Mouse (Mus musculus): ENCODE data around the gene Rab12. TPM values are rescaled to one million over a fixed set of nuclear protein-coding genes. Genes with fewer than 3 reads are reported as not detected.

Rab12 gene
- polyA plus RNA-seq, 1 experiment from 2014 or later, result 55.9 TPM

DNA sequence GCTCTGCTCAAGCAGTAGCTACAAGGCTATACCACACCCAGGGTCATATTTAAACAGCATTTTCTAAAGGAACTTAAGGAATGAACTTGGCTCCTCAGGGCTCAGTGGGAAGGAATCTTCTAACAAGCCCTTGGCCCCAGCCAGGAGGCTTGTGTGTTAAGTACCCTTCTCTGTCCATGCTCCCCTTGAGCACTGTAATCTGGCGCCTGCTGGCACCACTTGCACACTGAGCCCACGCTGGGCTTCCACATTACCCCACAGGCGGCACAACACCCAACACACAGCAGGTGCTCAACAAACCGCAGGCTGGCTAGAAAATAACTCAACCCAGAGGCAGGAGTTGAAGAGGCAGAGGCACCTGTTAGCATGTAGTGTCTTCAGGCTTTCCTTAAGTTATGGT is 2.6 kb downstream of the Rab12 start:
- no peak for ATAC-seq (ENCODE audit: low FRiP score, low read depth)
- Histone ChIP-seq H3K4me3 (no peak overlapping the region), H3K4me2 (replicated peaks) (no peak overlapping the region), H3K27ac (no peak overlapping the region), H3K27me3 (replicated peaks) (no peaks in the 10 kb centered on the region), H3K9ac (no peak overlapping the region), H3K4me1 (peaks cover 17% of the 10 kb centered on the region), H3K9me3 (no peaks in the 10 kb centered on the region), H3K36me3 (no peaks in the 10 kb centered on the region)
- 81% methylated on average over 4 of the region's 4 CpGs for WGBS

GRCm38 (mm10) chr17:66514288-66514995 is 5.1 kb downstream of the Rab12 start:
- 75% methylated on average over 10 of the region's 10 CpGs for WGBS
- Histone ChIP-seq H3K27me3 (replicated peaks) (no peaks in the 10 kb centered on the region), H3K27ac (no peak overlapping the region), H3K36me3 (no peaks in the 10 kb centered on the region), H3K9me3 (no peaks in the 10 kb centered on the region), H3K4me1 (peaks cover 15% of the 10 kb centered on the region), H3K4me3 (no peak overlapping the region), H3K9ac (no peak overlapping the region), H3K4me2 (replicated peaks) (no peak overlapping the region)
- ATAC-seq (ENCODE audit: low FRiP score, low read depth), result no peak

DNA sequence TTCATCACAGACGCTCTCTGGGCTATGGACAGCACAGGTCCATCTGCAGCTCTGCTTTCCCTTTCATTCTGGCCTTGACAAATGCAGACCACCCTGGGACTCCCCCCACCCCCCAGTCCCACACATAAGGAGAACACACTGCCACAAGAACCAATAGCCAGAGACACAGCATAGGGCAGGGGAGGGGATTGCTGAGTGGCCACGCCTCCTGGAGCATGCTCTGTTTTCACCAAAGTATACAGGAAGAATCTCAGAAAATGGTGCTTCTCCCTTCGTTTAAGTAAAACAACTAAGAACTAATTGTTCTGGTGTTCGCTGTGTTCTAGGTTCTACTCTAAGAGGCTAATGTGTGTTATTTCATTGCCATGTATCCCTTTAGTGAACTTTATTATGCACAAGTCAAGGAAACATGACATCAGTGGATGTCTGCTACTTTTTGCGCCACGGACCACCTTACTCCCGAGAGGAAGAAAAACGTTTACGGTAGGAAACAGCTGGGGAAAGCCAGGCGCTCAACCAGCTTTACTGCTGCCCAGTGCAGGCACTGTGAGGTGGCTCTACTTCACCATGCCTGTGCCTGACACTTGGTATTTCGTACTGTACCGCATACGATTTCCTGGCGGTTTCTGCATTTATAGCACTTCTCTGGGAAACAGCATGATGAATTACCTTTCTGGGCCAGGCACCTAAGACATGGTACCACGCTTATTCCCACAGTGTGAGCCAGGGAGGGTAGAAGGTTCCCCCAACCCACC is 7.2 kb downstream of the Rab12 start:
- Histone ChIP-seq H3K9ac (no peak overlapping the region), H3K27me3 (replicated peaks) (no peaks in the 10 kb centered on the region), H3K36me3 (no peaks in the 10 kb centered on the region), H3K9me3 (no peaks in the 10 kb centered on the region), H3K4me2 (replicated peaks) (no peak overlapping the region), H3K4me1 (peaks cover 3% of the 10 kb centered on the region), H3K4me3 (no peak overlapping the region), H3K27ac (no peak overlapping the region)
- WGBS, result 76% methylated on average over 15 of the region's 15 CpGs
- ATAC-seq (ENCODE audit: low FRiP score, low read depth), result peak; percentile 42

DNA sequence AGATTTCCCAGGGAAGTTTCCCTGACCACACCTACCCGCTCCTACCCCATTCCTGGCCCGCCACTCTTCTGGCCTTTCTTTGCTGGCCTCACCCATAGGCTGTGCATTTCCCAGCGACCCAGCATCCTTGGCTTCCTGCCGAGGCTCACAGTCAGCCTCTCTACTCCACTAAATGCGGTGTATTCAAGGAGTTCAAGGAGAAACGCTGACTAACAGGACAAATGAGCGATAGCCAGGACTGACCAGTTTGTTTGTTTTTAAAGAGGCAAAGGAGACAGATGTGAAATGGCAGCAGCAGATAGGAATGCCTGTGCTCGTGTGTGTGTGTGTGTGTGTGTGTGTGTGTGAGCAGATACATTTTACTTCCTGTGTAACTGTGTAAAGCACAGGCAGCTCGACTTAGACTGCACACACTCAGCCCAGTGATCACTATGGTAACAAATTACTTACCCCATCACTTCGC is 9.3 kb downstream of the Rab12 start:
- no peaks in the 10 kb centered on the region; the same call in 1 of the 2 replicates for H3K4me1 ChIP-seq
- no peaks in the 10 kb centered on the region for H3K27me3 ChIP-seq (replicated peaks)
- no peak overlapping the region for H3K4me2 ChIP-seq (replicated peaks)
- 51% methylated on average over 10 of the region's 10 CpGs for WGBS
- no peak overlapping the region for H3K9ac ChIP-seq
- no peak; the same call in 1 of the 2 replicates for ATAC-seq (ENCODE audit: low FRiP score, low read depth)
- H3K9me3 ChIP-seq, result no peaks in the 10 kb centered on the region
- H3K36me3 ChIP-seq, result peaks cover 7% of the 10 kb centered on the region
- no peak overlapping the region for H3K27ac ChIP-seq
- no peak overlapping the region for H3K4me3 ChIP-seq

DNA sequence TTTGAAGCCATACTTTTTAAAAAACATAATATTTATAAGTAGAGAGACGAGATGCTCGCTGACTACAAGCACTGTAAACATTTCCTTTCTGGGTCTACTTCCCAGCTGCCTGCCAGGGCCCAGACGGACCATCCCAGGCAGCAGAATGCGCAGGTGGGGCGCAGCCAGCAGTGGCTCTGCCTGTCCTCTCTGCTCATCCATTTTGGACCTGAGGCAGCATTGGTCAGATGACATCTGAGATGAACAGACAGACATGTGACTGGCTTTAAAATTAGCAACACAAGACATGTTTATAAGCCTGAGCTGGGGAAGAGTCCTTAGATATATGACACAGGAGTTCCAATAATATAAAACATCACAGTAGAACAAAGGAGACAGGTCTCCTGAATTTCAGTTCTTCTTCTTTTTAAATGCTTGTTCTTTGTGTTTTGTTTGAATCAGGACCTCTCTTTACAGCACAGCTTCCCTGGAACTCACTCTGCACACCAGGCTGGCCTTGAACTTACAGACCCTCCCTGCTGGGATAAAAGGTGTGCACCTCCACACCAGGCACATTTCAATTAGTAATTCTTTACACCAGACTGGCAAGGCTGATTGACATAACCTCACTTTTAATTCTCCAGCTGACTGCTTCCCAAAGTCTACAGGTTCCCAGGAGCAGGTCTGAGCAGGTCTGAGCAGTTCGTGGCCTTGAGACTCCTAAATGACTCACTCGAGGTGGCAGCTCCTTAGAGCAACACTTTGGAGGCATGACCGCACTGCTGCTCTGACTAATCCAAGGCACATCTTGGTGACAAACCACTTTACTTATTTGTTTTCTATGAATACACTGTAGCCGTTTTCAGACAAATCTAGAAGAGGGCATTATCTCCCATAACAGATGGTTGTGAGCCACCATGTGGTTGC is 12.2 kb downstream of the Rab12 start:
- Histone ChIP-seq H3K27me3 (replicated peaks) (no peaks in the 10 kb centered on the region), H3K4me3 (no peak overlapping the region), H3K9me3 (no peaks in the 10 kb centered on the region), H3K9ac (no peak overlapping the region), H3K36me3 (peaks cover 22% of the 10 kb centered on the region), H3K4me2 (replicated peaks) (no peak overlapping the region), H3K4me1 (no peaks in the 10 kb centered on the region; the same call in 1 of the 2 replicates), H3K27ac (no peak overlapping the region)
- ATAC-seq (ENCODE audit: low FRiP score, low read depth), result no peak
- 88% methylated on average over 9 of the region's 9 CpGs for WGBS

DNA sequence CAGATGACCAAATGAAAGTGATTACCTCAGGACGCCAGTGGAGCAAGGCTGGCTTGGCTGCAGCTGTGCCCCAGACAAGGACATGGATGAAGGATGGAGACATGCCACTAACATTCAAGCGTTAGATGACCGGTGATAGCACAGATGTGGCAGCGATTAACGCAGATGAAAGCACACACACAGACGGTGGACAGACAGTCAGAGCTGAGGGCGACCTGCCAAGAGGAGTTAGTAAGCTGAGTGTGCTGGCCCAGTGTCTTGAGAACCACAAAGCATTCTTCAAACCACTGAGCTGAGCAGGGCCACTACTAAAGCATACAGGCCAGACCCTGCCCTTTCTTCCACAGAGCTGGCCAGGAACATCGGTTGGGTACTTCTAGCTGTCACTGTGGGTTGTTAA is 14.6 kb downstream of the Rab12 start:
- no peak overlapping the region for H3K27ac ChIP-seq
- no peak overlapping the region for H3K9ac ChIP-seq
- no peak overlapping the region for H3K4me2 ChIP-seq (replicated peaks)
- WGBS, result 93% methylated on average over 8 of the region's 8 CpGs
- H3K4me1 ChIP-seq, result no peaks in the 10 kb centered on the region
- H3K27me3 ChIP-seq (replicated peaks), result no peaks in the 10 kb centered on the region
- peaks cover 37% of the 10 kb centered on the region for H3K36me3 ChIP-seq
- no peak for ATAC-seq (ENCODE audit: low FRiP score, low read depth)
- no peaks in the 10 kb centered on the region for H3K9me3 ChIP-seq
- no peak overlapping the region for H3K4me3 ChIP-seq

- Histone ChIP-seq H3K4me1 (no peaks in the 10 kb centered on the region), H3K27ac (no peak overlapping the region), H3K4me3 (no peak overlapping the region), H3K9me3 (no peaks in the 10 kb centered on the region), H3K36me3 (peaks cover 44% of the 10 kb centered on the region), H3K27me3 (replicated peaks) (no peaks in the 10 kb centered on the region), H3K4me2 (replicated peaks) (no peak overlapping the region), H3K9ac (no peak overlapping the region)
- WGBS, result 96% methylated on average over 2 of the region's 2 CpGs
- ATAC-seq (ENCODE audit: low FRiP score, low read depth), result no peak
These were observed 15.3 kb downstream of the Rab12 start for GRCm38 (mm10) chr17:66504248-66504647.

DNA sequence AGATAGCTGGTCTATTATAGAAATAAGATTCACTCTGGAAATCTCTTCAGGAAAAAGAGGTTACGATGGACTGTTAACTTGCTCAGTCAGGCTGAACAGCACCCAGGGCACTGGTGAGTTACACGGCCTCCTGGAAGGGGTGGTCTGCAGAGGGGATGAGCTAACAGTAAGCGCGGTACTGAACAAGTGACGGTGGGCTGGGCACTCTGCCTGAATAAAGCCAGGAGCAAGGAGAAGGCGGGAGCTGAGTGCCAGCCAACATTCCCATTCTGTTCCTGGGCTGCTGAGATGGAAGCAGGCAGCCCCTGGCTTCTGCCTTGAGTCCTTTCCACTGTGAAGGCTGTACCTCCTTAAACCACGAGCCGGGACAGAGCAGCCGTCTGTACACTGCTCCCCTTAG is 16.1 kb downstream of the Rab12 start:
- Histone ChIP-seq H3K9me3 (no peaks in the 10 kb centered on the region), H3K4me2 (replicated peaks) (no peak overlapping the region), H3K9ac (no peak overlapping the region), H3K27ac (no peak overlapping the region), H3K4me1 (no peaks in the 10 kb centered on the region), H3K36me3 (peaks cover 51% of the 10 kb centered on the region), H3K4me3 (no peak overlapping the region), H3K27me3 (replicated peaks) (no peaks in the 10 kb centered on the region)
- WGBS, result 87% methylated on average over 9 of the region's 9 CpGs
- ATAC-seq (ENCODE audit: low FRiP score, low read depth), result no peak

DNA sequence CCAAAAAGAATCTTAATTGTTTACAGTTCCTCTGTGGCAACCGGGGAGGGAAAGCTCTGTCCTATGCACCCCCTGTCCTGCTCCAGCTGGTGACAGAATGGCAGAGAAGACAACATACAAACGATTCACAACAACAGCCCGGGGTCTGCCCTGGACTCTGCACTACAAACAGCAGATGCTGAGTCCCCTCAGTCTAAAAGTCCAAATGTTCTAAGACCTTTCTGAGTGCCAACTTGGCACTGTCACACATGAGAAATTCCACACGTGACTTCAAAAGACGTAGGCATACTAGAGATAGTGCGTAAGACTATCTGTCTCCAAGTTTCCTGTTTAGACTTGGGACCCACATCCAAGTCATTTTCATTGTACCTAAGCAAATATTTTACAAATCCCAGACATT is 16.7 kb downstream of the Rab12 start:
- H3K4me1 ChIP-seq, result no peaks in the 10 kb centered on the region
- H3K27me3 ChIP-seq (replicated peaks), result no peaks in the 10 kb centered on the region
- ATAC-seq (ENCODE audit: low FRiP score, low read depth), result no peak
- no peak overlapping the region for H3K4me3 ChIP-seq
- WGBS, result 92% methylated on average over 6 of the region's 6 CpGs
- no peak overlapping the region for H3K27ac ChIP-seq
- no peaks in the 10 kb centered on the region for H3K9me3 ChIP-seq
- peaks cover 56% of the 10 kb centered on the region for H3K36me3 ChIP-seq
- no peak overlapping the region for H3K9ac ChIP-seq
- no peak overlapping the region for H3K4me2 ChIP-seq (replicated peaks)

GRCm38 (mm10) chr17:66498598-66498997 is 20.9 kb downstream of the Rab12 start:
- no peak for ATAC-seq (ENCODE audit: low FRiP score, low read depth)
- Histone ChIP-seq H3K4me1 (no peaks in the 10 kb centered on the region), H3K36me3 (peaks cover 78% of the 10 kb centered on the region), H3K9me3 (no peaks in the 10 kb centered on the region), H3K27me3 (replicated peaks) (no peaks in the 10 kb centered on the region), H3K4me2 (replicated peaks) (no peak overlapping the region), H3K9ac (no peak overlapping the region), H3K27ac (no peak overlapping the region), H3K4me3 (no peak overlapping the region)
- WGBS, result 90% methylated on average over 14 of the region's 14 CpGs

DNA sequence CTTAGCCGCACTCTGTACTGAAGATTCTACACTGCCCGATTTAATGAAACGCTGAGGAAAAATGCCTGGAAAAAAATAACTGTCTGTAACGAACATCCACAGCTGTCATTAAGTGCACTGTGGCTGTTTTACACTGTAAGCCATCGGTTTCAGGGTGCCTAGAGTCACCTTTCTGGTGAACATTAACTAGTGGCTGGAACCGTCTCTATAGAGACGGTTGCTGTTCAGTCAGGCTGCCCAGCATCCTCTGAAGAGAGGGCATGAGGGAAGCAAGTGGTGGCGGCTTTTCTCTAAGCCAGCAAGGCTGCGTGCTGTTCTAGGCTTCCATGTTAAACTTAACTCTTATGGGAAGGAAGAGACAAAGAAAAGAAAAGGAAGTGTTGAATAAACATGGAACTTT is 22.9 kb downstream of the Rab12 start:
- H3K4me2 ChIP-seq (replicated peaks), result no peak overlapping the region
- no peaks in the 10 kb centered on the region for H3K9me3 ChIP-seq
- H3K27me3 ChIP-seq (replicated peaks), result no peaks in the 10 kb centered on the region
- 94% methylated on average over 9 of the region's 9 CpGs for WGBS
- no peak overlapping the region for H3K4me3 ChIP-seq
- ATAC-seq (ENCODE audit: low FRiP score, low read depth), result no peak
- H3K4me1 ChIP-seq, result no peaks in the 10 kb centered on the region
- H3K36me3 ChIP-seq, result peaks cover 79% of the 10 kb centered on the region
- H3K9ac ChIP-seq, result no peak overlapping the region
- no peak overlapping the region for H3K27ac ChIP-seq

DNA sequence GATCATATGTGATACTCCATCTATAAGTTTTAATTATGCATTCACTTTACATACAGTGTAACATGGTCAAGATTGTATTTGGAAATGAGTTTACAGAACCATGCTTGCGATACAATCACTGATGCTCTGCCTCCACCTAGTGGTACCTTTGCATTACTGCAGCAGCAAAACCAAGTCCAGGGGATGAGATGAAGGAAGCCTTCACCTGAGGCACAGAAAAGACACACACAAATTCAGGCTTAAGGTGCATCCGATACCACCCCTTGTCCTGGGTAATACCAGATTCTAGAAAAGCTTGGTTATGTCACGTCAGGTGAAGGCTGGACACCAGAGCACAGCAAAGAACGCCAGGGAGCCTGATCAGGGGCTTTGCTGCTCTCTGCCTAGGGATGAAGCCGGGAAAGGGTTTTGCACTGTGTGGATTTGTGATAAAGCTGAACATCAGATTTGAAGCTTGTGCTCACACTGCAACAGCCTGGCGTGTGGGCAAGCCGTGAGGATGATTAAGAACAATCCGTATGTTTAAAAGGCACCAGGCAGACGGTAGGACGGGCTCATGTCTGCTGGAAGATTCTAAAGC is 29.4 kb downstream of the Rab12 start:
- Histone ChIP-seq H3K9ac (no peak overlapping the region), H3K36me3 (peaks cover 19% of the 10 kb centered on the region), H3K9me3 (no peaks in the 10 kb centered on the region), H3K27me3 (replicated peaks) (no peaks in the 10 kb centered on the region), H3K4me3 (no peak overlapping the region), H3K4me2 (replicated peaks) (no peak overlapping the region), H3K4me1 (no peaks in the 10 kb centered on the region), H3K27ac (no peak overlapping the region)
- WGBS, result 46% methylated on average over 10 of the region's 10 CpGs
- peak; percentile 56; the same call in 1 of the 2 replicates for ATAC-seq (ENCODE audit: low FRiP score, low read depth)
